8 mouse cellular contexts compared by ENCODE assay signal in genomic region chr12:112644180-112644854, GRCm38 (mm10). TPM values are rescaled to one million over a fixed set of nuclear protein-coding genes. Genes with fewer than 3 reads are reported as not detected.
A peak's percentile ranks its signal among the peaks of the same experiment; 100 is the strongest.
DNase-seq lines count a peak whose midpoint lies in the region; ATAC-seq lines count a peak whose summit lies in the region.

Siva1 (plus strand) TSS chr12:112644679.

- peak; percentile 97 for DNase-seq in adipocyte (ENCODE audit: low spot score)
- peak; percentile 99 for DNase-seq in embryo, embryonic 10 days (ENCODE audit: low spot score)
- peak; percentile 98 for DNase-seq in gastrocnemius, postnatal 10 days
- DNase-seq in induced T-regulatory cell, adult 2 months (ENCODE audit: low read depth), result peak; percentile 98
- DNase-seq in left cerebral cortex, adult 9 months (ENCODE audit: low spot score in 2 of 2), result peak; percentile 96 to 98
- peak; percentile 97 for DNase-seq in right cerebral cortex, postnatal 14 days
- peak; percentile 97 to 99 for DNase-seq in urinary bladder, postnatal 36 days (ENCODE audit: low spot score in 2 of 2)

- ATAC-seq in megakaryocyte progenitor cell, adult 5-6 weeks (replicated peaks; ENCODE audit: poor library complexity), result peak; percentile 83

RNA-seq across cellular contexts. Expression of gene Siva1, which starts in this region (rescaled TPM):
- total RNA-seq in gastrocnemius, postnatal 10 days (2021), result 10 to 100 TPM; 27.2 to 28.1 TPM
- 163 and 168 TPM in 2 replicates for total RNA-seq in megakaryocyte progenitor cell, adult 5-6 weeks (2015)
- total RNA-seq in megakaryocyte progenitor cell, adult 5-6 weeks (2017), result 291 and 325 TPM in 2 replicates

Comparison
In these comparisons a context has a peak if more than half of its experiments do, and no peak if none do; other contexts are left out.
1. Peak in every context shown above with its lines: DNase-seq and ATAC-seq.
2. RNA of gene Siva1 (total RNA-seq): 163 to 325 TPM in megakaryocyte progenitor cell, adult 5-6 weeks; 27.2 to 28.1 TPM in gastrocnemius, postnatal 10 days; every median in the first group is over 4 times any median in the second.